Mouse (Mus musculus): ENCODE data around the gene Elp1.

Elp1 gene

DNA sequence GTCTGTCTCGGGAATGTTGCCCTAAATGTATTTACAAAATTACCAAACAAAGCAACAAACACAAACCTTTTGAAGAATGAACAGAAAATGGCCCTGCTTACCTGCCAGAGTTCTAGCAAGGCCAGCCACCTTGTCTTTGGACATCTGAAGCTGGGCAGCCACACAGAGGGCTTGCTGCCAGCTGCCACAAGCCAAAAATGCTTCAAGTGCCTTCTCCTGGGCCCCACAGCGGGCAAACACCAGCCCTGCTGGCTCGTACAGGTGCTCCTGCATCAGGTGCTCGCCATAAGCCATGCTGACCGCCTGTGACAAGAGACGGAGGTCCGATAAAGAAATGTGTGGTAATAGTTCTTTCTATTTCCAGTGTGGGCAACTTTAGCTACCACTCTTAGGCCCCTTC lies 33.2 kb downstream of the Elp1 start:
- in situ Hi-C loops (cut with MboI, MseI) = no loop called here

DNA sequence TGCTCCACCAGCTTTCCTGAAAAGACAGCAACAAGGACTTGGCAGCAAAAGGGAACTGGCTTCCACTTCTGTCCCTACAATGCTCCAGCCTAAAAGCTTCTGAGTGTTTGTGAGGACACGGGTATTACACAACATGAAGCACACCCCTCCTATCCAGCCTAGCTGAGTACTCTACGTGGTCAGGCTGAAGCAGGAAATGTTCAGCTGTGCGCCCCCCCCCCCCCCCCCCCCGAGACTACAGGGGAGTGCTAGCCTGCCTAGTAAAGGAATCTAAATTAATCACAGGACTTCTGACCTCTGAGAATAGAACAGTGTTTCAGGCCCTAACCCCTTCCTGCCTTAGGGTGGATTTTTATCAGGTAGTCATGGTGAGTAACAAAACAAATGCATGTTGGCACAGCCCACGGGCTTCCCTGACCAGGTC lies 34.3 kb downstream of the Elp1 start:
- in situ Hi-C loops (cut with MboI, MseI) = no loop called here

GRCm38 (mm10) chr4:56757693-56758092 lies 44.4 kb downstream of the Elp1 start:
- in situ Hi-C loops (cut with MboI, MseI) = no loop called here

DNA sequence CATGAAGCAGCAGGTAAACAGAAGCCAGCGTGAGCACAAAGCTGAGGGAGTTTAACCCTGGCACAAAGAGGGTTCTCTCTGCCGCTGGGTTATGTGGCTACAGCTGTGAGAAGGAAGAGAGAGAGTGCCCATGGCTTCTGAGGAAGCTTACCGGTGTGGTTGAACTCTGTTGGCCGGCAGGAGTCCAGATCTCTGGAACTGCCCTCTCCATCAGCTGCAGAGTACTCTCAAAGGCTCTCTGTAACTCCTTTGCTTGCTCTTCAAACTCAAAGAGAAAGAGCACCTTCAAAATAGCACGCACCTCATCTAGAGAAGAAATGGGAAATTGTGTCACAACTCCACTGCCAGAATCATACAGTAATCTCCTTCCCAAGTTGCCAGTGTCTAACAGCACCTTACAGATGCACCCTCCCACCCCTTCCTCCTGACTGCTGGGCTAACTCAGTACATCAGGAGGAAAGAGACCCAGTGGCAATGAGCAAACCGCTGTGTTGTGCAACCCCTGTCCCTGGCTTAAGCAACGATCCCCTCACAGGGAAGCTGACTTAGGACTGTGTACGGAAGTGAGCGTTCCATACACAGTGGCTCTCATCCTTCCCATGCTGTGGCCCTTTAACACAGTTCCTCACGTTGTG lies 45.0 kb downstream of the Elp1 start:
- in situ Hi-C loops (cut with MboI, MseI) = no loop called here

- in situ Hi-C loops (cut with MboI, MseI) = no loop called here
These were observed 46.1 kb downstream of the Elp1 start for GRCm38 (mm10) chr4:56756021-56756420.

- in situ Hi-C loops (cut with MboI, MseI) = no loop called here
These were observed 54.7 kb downstream of the Elp1 start for GRCm38 (mm10) chr4:56747456-56747855.

DNA sequence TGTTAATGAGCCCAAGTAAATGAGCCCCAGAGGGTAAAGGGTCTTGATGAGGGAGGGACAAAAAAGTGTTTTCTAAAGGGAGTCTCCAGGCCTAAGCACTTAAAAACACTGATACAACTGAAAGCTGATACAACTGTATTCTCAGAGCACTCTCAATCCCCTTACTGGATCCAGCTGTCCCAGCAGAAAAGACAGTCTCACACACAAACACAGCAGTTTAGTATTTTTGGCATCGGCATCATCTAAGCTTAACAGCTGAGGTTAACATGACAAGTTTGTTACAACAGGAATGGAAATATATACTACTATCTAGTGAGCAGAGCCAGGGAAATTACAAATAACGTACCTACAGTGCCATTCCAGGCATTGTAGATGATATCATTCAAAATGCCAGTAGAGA lies 55.8 kb downstream of the Elp1 start:
- in situ Hi-C loops (cut with MboI, MseI) = no loop called here

- in situ Hi-C loops (cut with MboI, MseI) = no loop called here
These were observed 58.6 kb downstream of the Elp1 start, which contains the start of gene Actl7a for GRCm38 (mm10) chr4:56743363-56744195. Gene Actl7a (plus strand): TSS chr4:56743413.

GRCm38 (mm10) chr4:56742698-56743097 lies 59.4 kb downstream of the Elp1 start:
- in situ Hi-C loops (cut with MboI, MseI) = no loop called here

DNA sequence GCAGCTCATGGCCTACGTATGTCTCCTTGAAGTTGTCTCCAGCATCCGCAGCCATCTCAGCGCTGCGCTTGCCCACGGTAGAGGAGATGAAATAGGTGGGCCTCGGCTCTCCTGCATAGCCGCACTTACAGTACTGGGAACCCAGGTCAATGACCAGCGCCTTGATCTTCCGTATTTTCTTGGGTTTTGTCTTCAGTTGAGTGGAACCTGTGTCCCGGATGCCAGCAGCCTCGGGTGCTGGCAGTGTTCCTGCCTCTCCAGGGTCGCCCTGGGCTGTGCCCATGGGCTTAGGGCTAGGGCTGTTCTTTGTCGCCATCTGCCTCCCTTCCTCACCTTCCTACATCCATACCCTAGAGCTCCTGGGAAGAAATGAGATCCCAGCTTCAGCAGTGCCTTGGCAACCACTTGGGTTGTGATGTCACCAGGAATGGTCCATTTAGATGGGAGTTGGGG lies 61.1 kb downstream of the Elp1 start, which contains the start of gene Actl7b:
Gene Actl7b (minus strand): TSS at position 403 of the 453 bp plus-strand sequence.
- in situ Hi-C loops (cut with MboI, MseI) = no loop called here

GRCm38 (mm10) chr4:56740611-56741010 lies 61.5 kb downstream of the Elp1 start:
- in situ Hi-C loops (cut with MboI, MseI) = no loop called here

DNA sequence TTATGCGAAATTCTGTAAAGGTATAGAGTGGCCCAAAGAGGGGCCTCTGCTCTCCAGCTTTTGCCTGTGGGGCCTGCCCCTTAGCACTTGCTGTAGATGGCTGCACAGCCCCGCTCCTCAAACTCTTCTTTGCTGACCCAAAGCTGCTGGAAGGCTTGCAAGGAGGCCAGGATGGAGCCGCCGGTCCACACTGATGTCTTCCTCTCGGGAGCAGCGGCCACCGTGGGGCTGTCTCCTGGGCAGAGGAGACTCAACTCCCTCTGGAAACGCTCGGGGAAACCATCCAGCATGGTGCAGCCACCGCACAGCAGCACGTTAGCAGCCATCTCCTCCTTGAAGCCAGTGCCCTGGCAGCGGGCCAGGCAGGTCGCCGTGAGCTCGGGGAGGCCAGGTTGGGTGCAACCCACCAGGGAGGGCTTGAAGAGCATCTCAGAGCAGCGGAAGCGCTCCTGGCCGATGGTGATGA lies 62.1 kb downstream of the Elp1 start, which contains the start of gene Gm26657:
Gene Gm26657 (plus strand): TSS at position 51 of the 466 bp plus-strand sequence.
- in situ Hi-C loops (cut with MboI, MseI) = no loop called here

- in situ Hi-C loops (cut with MboI, MseI) = no loop called here
These were observed 76.3 kb downstream of the Elp1 start for GRCm38 (mm10) chr4:56725839-56726238.

DNA sequence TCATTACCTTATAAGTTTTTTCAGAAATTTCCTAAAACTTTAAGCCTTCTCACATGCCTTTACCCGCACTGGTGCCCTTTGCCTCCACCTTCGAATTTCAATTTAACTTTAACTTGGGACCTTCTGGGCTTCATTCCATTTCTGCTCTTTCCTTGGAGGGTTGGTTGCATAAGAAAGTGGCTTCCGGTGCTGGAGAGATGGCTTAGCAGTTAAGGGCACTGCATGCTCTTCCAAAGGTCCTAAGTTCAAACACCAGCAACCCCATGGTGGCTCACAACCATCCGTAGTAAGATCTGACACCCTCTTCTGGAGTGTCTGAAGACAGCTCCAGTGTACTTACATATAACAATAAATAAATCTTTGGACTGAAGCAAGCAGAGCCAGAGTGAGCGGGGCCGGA lies 78.9 kb downstream of the Elp1 start:
- in situ Hi-C loops (cut with MboI, MseI) = no loop called here

- in situ Hi-C loops (cut with MboI, MseI) = no loop called here
These were observed 79.8 kb downstream of the Elp1 start for GRCm38 (mm10) chr4:56722346-56722745.

DNA sequence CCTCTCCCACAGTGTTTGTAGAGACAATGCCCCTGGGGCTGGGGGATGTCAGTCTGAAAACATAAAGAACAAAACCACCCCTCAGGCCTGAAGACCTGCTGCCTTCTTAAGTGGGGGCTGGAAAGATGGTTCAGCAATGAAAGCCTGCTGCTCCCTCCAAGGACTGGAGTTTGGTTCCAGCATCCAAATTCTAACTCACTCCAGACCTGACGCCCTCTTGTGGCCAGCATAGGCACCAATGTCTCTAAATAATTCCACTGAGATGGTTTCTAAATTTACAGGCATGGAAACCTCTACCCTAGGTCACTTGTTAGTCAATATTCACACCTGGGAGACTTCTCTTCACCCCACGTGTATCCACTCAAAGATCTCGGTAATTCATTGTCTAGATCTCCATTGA lies 80.7 kb downstream of the Elp1 start:
- in situ Hi-C loops (cut with MboI, MseI) = no loop called here

GRCm38 (mm10) chr4:56720403-56720802 lies 81.7 kb downstream of the Elp1 start:
- in situ Hi-C loops (cut with MboI, MseI) = no loop called here

- in situ Hi-C loops (cut with MboI, MseI) = no loop called here
These were observed 82.7 kb downstream of the Elp1 start for GRCm38 (mm10) chr4:56719456-56719855.

- in situ Hi-C loops (cut with MboI, MseI) = no loop called here
These were observed 83.3 kb downstream of the Elp1 start for GRCm38 (mm10) chr4:56718573-56719442.

DNA sequence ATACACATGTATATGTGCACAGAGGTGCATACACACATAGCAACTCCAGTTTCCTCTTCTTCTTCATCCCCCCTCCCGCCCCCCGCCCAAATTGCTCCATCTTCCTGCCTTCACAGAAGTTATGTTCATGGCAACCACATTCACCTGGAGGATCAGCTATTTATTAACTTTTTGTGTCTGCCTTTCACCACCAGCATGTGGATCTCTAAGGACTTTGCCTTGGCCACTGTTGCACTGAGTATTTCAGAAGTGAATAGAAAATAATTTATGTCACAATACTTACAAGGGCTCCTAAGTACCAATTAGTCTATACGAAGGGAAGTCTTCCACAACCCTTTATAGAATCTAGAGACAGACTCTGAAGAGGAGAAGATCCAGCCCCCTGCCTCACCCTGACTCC lies 84.2 kb downstream of the Elp1 start:
- in situ Hi-C loops (cut with MboI, MseI) = no loop called here

GRCm38 (mm10) chr4:56716801-56717200 lies 85.3 kb downstream of the Elp1 start:
- in situ Hi-C loops (cut with MboI, MseI) = no loop called here

GRCm38 (mm10) chr4:56713155-56713554 lies 89.0 kb downstream of the Elp1 start:
- in situ Hi-C loops (cut with MboI, MseI) = no loop called here

Measured in T-helper 1 cell (primary cell).